Mouse (Mus musculus): ENCODE measurements around the gene Cap2.

Gene Cap2

DNA sequence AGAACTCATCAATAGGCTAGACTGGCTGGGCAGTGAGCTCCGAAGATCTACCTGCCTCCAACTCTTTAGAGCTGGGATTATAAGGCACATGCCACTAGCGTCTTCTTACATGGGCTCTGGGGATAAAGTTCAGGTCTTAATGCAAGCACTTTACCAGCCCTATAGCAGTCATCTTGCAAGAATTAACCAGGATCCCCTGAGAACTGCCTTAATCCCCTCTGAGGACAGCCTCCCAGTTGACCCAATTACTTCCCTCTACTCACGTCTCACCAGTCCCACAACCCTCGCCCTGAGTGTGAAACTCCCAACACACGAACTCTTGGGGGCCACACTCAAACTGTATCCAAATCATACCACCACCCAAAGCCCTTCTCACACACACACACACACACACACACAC lies 64.3 kb downstream of the Cap2 start:
- in situ Hi-C loops (cut with MboI), result no loop called here

DNA sequence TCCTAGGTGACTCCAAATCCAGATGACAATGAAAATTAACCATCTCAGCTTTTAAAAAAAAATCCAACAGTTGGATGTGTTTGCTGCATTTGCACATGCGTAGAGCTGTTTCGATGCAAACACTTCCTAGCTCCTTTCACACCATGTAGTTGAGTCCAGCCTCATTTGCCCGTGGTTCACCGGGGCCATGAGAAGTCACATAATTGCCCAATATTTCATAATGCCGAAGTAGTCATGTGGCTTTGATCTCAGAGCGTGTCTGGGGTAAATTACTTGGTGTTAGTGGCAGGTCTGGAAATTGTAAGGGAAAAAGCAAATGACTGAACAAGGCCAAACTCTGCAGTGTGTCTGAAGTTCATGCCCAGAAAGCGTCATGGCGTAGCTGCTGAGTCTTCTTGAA lies 67.8 kb downstream of the Cap2 start:
- in situ Hi-C loops (cut with MboI), result no loop called here

DNA sequence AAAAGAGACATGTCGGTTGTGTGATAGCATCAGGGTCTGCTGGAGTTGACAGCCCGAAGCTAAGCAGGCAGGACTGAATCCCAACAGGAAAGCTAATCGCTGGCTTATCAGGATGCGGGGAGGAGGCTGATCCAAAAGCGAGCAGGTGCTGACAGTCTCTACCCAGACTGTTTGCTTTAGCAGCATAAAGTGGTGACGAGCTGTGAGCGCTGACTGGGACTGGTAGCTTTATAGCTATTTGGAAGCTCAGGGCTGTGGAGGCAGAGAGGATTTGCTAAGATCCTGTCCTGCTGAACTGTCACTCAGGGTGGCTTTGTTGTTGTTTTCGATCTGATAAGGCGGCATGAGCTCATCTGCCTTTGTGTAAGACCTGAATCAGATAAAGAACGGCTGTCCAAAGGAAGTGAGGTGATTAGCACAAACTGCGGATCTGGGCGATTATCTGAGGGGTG lies 69.5 kb downstream of the Cap2 start:
- in situ Hi-C loops (cut with MboI), result no loop called here

DNA sequence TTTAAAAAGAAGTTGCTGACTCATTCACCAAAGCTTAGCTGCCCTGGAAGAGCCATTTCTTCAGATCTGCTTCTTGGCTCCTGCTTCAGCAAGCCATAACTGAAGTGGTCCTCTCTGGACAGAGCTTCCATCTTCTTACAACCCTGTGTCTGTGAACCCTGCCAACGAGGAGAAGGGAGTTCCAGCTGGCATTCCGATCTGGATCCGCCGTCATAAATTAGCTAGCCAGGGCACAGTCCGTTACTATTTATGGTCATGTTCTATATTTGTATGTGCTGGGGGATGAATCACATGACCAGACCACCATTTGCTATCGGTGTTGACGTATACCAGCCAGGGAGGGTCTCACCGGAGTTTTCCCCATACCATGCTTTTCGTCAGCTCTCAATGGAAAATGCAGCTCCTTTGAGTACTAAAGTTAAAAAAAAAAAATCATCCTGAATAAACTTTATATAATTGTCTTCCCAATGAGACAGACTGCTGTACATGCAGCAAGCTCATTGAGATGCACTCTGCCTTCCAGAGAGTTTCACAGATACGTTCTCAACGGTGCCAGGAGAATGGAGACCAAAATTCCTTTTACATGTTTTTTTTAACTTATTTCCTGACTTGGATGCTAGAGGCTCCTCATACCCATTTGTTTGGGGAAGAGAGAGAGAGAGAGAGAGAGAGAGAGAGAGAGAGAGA lies 70.5 kb downstream of the Cap2 start:
- in situ Hi-C loops (cut with MboI), result no loop called here

DNA sequence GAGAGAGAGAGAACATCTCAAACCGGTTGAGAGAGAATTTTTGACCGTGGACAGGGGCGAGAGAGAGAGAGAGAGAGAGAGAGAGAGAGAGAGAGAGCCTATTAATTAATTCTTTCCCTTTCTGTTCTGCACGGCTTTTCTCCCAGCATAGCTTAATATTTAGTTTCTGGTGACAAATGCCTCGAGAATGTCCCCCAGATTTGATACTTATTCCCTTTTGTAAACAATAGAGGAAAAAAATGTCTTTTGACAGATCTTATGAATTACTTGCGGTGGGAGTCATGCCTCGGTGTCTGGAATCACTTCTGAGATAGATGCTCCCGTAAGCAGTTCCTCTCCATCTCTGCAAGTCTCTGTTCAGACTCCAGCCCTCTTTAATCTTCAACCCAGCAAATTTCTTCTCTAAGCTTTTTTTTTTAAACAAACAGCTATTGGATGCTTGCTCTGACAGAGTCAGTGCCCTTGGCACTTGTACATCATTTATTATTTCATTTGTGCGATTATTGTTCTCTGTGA lies 71.1 kb downstream of the Cap2 start:
- in situ Hi-C loops (cut with MboI), result no loop called here

DNA sequence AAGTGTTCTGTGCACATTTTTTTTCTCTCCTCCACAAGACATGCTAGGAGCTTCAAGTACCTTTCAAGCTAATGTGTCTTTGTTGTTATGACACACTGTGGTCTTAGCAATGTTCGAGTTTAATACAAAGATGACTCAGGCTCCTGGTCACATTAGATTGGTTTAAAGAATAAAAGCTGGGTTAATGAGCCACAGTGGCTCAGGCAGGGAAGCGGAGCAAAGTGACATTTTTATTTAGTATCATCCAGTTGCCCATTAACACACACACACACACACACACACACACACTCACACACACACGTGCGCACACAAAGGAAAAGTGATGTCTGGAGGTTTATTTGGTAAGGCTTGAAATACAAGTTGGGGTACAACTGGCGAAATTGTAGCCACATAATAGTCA lies 72.6 kb downstream of the Cap2 start:
- in situ Hi-C loops (cut with MboI), result no loop called here

DNA sequence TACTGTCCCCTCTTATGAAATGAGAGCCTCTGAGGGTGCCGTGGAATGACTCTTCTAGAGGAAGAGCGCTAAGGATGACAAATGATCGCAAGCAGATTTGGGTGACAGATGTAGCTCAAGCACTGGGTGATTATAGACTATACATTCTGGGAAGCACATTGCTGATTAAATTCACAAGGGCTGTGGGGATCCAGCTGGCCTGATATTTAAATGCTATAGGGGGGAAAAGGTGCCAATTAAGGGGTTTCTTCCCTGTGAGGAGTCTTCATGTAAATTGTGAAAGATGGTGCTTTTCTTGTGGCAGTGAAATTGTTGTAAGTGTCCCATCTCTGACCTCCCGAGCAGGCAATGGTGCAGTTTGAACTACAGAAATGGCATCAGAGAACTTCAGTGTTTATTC lies 73.1 kb downstream of the Cap2 start:
- in situ Hi-C loops (cut with MboI), result no loop called here

DNA sequence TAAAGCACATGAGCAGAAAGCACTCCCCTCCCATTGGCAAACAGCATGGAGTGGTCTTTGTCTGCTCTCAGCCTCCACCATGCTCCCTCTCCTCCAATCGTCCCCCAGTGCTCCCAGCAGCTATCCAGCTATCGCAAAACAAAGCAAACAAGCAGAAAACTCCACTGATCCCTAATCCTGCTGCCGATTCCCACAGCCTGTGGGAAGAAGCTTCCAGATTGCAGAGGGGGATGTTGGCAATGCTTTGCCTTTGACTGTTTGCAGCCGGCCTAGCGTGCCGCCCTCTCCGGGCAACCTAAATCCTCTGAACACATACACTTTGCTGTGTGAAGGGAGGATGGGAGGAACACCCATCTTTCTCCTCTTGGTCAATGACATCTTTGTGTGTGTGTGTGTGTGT lies 83.2 kb downstream of the Cap2 start:
- in situ Hi-C loops (cut with MboI), result no loop called here

DNA sequence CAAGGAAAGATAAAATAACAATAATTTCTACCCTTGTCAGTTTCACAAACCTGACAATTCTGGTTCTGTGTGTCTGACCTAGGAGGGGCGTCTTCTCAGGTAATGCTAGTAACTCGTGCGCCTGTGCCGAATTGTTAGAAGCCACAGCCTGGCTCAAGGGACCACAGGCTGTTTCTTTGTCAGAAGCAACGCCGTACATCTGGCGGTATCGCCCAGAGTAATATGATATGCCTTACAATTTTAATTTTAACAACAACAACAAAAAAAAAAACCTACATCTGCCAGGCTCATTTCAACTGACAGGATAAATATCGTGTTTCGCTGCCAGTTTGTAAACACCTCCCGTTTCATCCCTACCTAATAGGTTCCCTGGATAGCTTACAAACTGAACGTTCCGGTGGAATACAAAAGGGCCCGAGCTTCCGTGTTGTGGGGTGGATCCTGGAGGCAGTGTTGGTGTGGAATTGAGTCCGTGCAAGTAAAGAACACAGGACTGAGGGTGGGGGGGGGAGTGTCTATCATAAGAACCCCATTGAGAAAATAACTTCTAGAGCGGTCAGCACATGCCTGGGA lies 86.2 kb downstream of the Cap2 start:
- in situ Hi-C loops (cut with MboI), result no loop called here

DNA sequence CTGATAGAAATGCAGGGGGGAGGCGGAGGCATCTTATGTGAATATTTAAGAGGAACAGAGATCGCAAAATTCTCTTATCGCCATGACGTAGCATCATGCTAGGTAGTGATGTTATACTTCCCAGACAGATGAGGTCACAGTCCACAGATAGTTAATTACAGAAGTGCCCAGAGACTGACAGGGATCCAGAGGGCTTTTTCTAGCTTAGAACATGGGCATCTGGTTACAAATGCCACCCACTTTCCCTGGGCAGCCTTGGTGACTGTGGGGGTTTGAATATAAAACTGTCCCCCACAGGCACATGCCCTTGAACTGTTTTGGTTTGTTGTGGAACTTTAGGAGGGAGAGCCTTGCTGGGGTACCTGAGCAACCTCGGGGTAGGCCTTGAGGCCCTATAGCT lies 87.0 kb downstream of the Cap2 start:
- in situ Hi-C loops (cut with MboI), result no loop called here

DNA sequence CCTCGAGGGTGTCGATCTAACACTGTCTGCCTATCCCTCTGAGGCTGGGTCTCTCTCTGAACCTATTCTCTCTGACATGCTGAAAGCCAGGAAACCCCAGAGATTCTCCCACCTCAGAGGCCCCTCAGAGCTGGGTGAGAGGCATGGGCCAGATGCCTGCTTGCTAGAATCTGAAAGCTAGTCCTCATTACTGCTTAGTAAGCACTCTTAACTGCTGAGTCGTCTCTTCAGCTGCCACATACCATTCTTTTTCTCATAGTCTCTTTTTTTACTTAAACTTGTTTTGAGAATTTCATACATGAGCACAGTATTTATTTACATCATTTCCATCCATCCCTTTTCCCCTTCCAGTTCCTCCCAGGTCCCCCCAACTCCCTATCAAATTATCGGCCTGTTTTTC lies 89.2 kb downstream of the Cap2 start:
- in situ Hi-C loops (cut with MboI), result no loop called here

DNA sequence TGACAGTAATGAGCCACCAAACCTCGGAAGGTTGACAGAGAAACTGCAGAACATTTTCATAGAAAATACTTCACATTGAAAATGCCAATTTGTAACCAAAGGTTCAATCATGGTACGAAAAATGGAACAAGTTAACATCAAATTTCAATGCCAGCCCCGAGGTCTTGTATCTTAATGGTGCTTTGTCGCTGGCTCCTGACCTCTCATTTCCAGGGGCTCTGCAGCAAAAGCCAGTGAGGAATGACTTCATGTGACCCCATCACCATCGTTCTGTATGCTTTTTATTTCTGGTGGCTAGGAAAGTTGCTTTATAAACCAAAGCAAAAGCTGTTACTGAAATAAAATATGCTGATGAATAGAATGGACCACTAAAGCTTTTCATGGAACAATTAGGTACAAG lies 99.0 kb downstream of the Cap2 start:
- in situ Hi-C loops (cut with MboI), result no loop called here

DNA sequence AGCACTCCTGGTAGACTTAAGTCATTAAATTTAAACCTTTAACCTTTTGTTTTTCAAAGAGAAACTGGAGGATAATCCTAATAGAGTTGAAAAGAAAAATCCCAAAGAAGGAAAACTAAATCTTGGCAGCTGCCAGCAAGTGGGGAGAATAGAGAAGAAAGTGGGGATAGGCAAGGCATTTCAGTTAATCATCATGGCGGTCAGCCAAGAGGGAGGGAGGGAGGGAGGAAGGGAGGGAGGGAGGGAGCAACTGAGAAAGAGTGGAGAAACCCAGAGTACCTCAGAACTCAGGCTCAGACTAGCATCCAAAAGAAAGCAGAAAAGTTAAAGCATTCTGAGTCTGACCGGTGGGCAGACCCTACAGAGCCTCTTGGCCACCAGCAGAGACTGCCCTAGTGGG lies 99.7 kb downstream of the Cap2 start:
- in situ Hi-C loops (cut with MboI), result no loop called here

DNA sequence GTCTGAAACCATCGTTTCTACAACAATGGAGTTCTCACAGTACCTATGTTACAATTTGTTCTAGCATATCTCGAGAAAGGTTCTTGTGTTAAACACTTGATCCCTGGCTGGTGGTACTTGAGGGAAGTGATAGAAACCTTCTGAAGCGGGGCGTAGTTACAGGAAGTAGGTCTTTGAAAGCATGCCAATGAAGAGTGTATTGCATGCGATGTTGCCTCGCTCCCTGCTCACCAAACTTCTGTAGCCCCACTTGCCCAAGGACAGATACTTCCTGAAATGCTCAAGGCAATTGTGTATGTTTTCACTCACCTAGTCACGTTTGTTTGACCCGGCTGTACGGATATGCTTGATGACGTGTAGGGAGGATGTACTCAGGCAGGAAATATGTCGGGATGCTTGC lies 101.0 kb downstream of the Cap2 start:
- in situ Hi-C loops (cut with MboI), result no loop called here

DNA sequence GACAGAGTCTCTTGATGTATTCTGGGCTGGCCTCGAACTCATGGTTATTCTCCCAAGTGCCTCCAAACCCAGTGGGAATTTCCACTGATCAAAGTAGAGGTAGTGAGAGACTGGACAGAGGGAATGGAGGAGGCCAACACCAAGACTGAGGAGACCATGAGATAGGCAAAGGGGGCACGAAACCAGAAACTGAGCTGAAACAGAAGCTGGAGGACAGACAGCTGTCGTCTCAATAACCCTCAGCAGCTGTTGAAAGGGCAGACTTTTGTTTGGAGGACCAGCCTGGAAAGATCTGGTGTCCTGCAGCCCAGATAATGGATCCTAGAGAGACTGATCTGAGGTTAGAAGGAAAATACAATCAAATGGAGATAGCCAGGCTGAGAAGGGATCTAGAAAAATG lies 109.4 kb downstream of the Cap2 start:
- in situ Hi-C loops (cut with MboI), result no loop called here

DNA sequence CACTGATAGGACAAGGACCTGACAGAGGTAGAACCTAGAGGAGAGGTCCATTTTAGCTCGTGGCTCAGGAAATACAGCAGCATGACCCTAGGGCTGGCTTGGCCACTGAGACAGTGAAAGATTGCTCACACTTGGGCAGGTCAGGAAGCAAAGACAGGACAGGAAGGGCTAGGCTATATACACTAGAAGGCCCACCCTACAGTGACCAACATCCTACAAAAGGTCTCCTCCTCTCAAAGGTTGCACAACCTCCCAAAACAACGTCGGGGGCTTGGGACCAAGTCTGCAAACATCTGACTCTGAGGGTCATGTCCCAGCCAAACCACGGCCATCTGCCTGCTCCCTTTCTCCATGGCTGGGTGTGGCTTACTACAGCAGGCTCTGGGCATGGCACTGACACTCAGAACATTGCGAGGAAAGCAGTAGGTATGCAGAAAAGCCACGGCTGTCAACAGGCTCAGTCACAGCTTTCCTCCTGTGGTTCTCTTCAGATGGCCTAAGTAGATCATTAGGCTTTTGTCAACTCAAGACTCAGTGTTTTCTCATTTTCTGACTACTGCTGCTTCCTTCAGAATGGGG lies 112.1 kb downstream of the Cap2 start:
- in situ Hi-C loops (cut with MboI), result no loop called here

DNA sequence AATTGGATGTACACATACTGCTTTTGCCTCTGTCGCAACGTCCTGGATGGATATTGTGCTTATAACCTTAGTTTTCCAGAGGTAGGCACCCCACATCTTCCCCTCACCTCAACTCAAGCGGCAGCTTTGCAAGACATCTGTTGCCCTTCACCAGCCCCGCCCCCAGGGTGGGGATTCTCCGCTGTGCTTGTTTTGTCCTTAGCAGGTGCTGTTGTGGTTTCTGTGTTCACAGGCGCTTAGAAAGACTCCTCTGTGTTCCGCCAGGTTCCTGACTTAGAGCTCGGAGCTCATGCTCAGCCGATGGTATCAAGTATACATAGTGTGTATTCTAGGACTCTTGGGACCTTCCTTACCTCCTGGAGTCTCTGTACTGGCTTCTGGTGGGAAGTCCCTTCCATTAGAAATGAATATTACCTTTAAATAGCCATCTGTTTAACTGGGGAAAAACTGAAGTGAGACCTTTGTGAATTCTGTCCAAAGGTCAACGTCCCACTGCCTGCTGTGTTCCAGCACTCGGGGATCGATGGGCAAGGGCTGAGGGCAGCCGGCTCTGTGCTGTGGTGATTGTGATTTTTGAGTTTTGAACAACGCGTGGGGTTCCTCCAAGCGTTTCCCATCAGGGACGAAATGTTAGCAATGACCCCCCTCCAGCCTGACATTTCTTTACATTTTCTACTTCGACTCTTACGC lies 115.2 kb downstream of the Cap2 start:
- in situ Hi-C loops (cut with MboI), result no loop called here

DNA sequence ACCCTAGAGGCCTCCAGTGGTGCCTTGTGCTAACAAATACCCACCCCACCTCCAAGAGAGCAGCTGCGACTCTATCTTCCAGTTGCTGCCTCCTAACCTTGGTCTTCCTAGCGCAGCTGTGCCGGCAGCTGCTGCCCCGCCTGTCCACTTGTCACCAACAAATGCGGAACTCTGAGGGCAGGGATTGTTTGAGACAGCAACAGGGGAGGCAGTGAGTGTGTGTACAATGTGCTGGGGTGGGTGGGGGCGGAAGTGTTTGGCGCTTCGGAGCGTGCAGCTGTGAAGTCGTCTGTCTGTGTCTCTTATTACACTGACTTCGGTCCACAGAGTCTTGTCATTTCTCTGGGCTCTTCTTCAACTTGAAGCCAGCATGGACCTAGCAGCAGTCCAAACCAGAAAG lies 118.0 kb downstream of the Cap2 start:
- in situ Hi-C loops (cut with MboI), result no loop called here

DNA sequence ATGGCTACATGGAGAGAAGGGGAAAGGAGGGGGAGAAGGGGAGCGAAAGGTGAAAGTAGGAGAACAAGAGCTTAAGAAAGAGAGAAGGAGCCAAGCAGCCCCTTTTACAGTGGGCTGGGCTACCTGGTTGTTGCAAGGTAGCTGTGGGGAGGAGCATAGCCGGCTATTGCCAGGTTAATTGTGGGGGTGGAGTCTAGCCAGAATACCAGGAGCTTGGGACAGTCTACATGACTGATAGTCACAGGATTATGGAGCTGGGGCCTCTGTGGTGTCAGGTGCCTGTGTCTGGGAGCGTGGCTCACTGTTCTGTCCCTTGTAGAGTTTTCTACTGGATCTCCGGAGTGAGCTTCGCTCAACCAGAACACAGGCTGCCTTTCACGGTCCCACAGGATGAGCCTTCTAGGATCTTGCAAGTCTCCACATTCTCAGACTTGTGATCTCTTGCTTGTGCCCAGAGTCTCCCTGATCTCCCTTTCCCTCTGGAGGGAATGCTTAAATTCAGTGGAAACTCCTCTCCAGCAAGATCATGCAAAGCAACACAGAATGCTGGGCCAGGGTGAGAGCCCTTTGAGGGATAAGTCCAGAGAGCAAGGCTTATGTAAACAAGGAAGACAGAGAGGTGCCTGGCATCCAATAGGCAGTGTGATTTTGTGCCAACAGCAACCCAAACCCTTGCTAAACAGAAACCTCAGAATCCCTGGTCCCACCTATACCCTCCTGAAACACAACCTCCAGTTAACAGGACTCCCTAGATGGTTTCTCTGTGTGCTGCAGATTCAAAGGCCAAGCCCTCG lies 119.5 kb downstream of the Cap2 start:
- in situ Hi-C loops (cut with MboI), result no loop called here

DNA sequence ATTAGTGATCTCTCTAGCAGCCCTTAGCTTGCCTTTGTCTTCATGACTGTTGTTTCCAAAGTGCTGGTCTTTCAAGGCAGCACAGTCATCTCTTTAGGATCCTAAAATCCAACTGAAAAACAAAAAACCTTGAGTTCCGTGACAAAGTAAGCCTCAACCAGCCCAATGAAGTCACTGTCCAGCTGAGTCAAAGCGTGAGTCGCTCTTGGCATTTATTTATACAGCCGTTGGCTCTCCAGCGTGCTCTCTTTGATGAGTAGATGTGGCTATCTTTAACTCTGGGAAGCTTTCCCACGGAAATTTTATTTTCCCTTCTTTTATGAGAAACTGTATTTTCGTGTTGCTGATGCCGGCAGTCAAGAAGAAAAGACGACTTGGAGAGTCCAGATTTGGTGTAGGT lies 125.0 kb downstream of the Cap2 start:
- in situ Hi-C loops (cut with MboI), result no loop called here

DNA sequence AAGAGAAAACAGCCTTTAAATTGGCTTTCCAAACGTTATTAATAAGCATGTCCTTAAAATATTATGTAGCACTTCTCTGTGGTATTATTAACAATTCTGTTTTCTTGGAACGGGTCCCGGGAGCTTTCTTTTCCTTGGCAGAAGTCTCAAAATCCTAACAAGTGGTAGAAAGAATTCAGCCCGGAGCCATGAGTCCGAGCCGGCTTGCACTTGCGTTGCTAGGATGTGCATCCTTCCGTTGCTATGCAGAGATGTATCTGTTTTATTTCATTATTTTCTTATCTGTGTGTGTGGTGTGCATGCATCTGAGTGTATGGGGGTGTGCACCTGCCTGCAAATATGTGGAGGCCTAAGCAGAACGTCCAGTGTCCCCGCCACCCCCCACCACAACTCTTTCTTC lies 126.2 kb downstream of the Cap2 start:
- in situ Hi-C loops (cut with MboI), result no loop called here

DNA sequence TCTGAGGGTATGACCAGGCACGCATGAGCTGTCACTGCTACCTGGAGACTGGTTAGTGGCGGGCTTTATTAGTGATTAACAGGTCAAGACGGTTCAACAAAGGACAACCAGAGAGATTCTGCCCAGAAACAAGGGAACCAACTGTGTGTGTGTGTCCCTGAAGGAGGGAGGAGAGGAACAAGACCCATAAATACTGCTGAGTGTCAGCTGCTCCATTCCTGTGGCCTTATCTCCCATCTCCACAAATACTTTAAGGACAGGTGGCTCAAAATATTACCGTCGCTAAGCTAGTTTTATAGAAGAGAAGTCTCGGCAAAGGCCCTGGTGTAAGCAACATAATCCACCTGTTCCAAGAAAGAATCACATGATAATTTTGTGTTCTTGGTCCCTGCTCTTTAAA lies 127.7 kb downstream of the Cap2 start:
- in situ Hi-C loops (cut with MboI), result no loop called here
